Mouse (Mus musculus): ENCODE data around the gene Atl3. TPM values are rescaled to one million over a fixed set of nuclear protein-coding genes. Genes with fewer than 3 reads are reported as not detected.

The Atl3 gene
- polyA plus RNA-seq (2015; fragmentation: Nextera tagmentation; extraction: Ambion mirVana), result 7.2 and 7.7 TPM in 2 replicates

- Histone ChIP-seq H3K4me1 (peaks cover 6% of the 10 kb centered on the region), H3K9ac (peak within 1 kb of the TSS; percentile 95), H3K27me3 (replicated peaks) (no peaks in the 10 kb centered on the region), H3K4me2 (peak within 1 kb of the TSS; percentile 87), H3K9me3 (no peaks in the 10 kb centered on the region), H3K4me3 (peak within 1 kb of the TSS; percentile 84), H3K27ac (replicated peaks) (peak within 1 kb of the TSS; percentile 99), H3K36me3 (no peaks in the 10 kb centered on the region)
- 27% methylated on average over 31 of the region's 31 CpGs for WGBS
- no peak for ATAC-seq (ENCODE audit: extremely low read depth, insufficient number of reproducible peaks, low FRiP score, low TSS enrichment)
These were observed at the start of gene Atl3 for GRCm38 (mm10) chr19:7493352-7494186. Gene Atl3 (plus strand): TSS chr19:7494040.

- 80% methylated on average over 2 of the region's 2 CpGs for WGBS
- Histone ChIP-seq H3K4me1 (peaks cover 9% of the 10 kb centered on the region), H3K27ac (replicated peaks) (no peak overlapping the region), H3K4me2 (no peak overlapping the region), H3K9ac (no peak overlapping the region), H3K36me3 (peaks cover 22% of the 10 kb centered on the region), H3K27me3 (replicated peaks) (no peaks in the 10 kb centered on the region), H3K9me3 (no peaks in the 10 kb centered on the region), H3K4me3 (no peak overlapping the region)
- ATAC-seq (ENCODE audit: extremely low read depth, insufficient number of reproducible peaks, low FRiP score, low TSS enrichment), result no peak
These were observed 48.7 kb upstream of the Atl3 start for GRCm38 (mm10) chr19:7445105-7445504.

- no peaks in the 10 kb centered on the region for H3K27me3 ChIP-seq (replicated peaks)
- H3K9me3 ChIP-seq, result no peaks in the 10 kb centered on the region
- H3K9ac ChIP-seq, result no peak overlapping the region
- H3K4me3 ChIP-seq, result no peak overlapping the region
- 69% methylated on average over 1 of the region's 1 CpGs for WGBS
- H3K4me1 ChIP-seq, result peaks cover 8% of the 10 kb centered on the region
- no peak overlapping the region for H3K4me2 ChIP-seq
- peaks cover 23% of the 10 kb centered on the region for H3K36me3 ChIP-seq
- no peak overlapping the region for H3K27ac ChIP-seq (replicated peaks)
- no peak for ATAC-seq (ENCODE audit: extremely low read depth, insufficient number of reproducible peaks, low FRiP score, low TSS enrichment)
These were observed 48.2 kb upstream of the Atl3 start for GRCm38 (mm10) chr19:7445596-7445995.

GRCm38 (mm10) chr19:7456803-7457202 lies 37.0 kb upstream of the Atl3 start:
- WGBS, result 68% methylated on average over 2 of the region's 2 CpGs

GRCm38 (mm10) chr19:7458901-7459300 lies 34.9 kb upstream of the Atl3 start:
- no peaks in the 10 kb centered on the region for H3K27me3 ChIP-seq (replicated peaks)
- ATAC-seq (ENCODE audit: extremely low read depth, insufficient number of reproducible peaks, low FRiP score, low TSS enrichment), result no peak
- no peak overlapping the region for H3K9ac ChIP-seq
- H3K4me3 ChIP-seq, result no peak overlapping the region
- H3K4me2 ChIP-seq, result no peak overlapping the region
- no peaks in the 10 kb centered on the region for H3K9me3 ChIP-seq
- peaks cover 32% of the 10 kb centered on the region for H3K36me3 ChIP-seq
- no peak overlapping the region for H3K27ac ChIP-seq (replicated peaks)
- H3K4me1 ChIP-seq, result no peaks in the 10 kb centered on the region

More at GRCm38 (mm10) chr19:7456803-7457202, 37.0 kb upstream of the Atl3 start:
- no peaks in the 10 kb centered on the region for H3K27me3 ChIP-seq (replicated peaks)
- 0 out of 2 replicates have a peak, but pooled peaks cover under 1% of the 10 kb centered on the region for H3K4me1 ChIP-seq
- no peak overlapping the region for H3K4me2 ChIP-seq
- no peaks in the 10 kb centered on the region for H3K9me3 ChIP-seq
- H3K36me3 ChIP-seq, result peaks cover 25% of the 10 kb centered on the region
- H3K4me3 ChIP-seq, result no peak overlapping the region
- no peak for ATAC-seq (ENCODE audit: extremely low read depth, insufficient number of reproducible peaks, low FRiP score, low TSS enrichment)
- H3K27ac ChIP-seq (replicated peaks), result no peak overlapping the region
- no peak overlapping the region for H3K9ac ChIP-seq

GRCm38 (mm10) chr19:7459370-7459769 lies 34.5 kb upstream of the Atl3 start:
- Histone ChIP-seq H3K27ac (replicated peaks) (no peak overlapping the region), H3K9me3 (no peaks in the 10 kb centered on the region), H3K9ac (no peak overlapping the region), H3K27me3 (replicated peaks) (no peaks in the 10 kb centered on the region), H3K4me1 (no peaks in the 10 kb centered on the region), H3K4me2 (no peak overlapping the region), H3K36me3 (peaks cover 33% of the 10 kb centered on the region), H3K4me3 (no peak overlapping the region)
- ATAC-seq (ENCODE audit: extremely low read depth, insufficient number of reproducible peaks, low FRiP score, low TSS enrichment), result no peak
- 85% methylated on average over 2 of the region's 2 CpGs for WGBS

- peaks cover 11% of the 10 kb centered on the region for H3K4me1 ChIP-seq
- H3K4me2 ChIP-seq, result no peak overlapping the region
- H3K27me3 ChIP-seq (replicated peaks), result no peaks in the 10 kb centered on the region
- no peak overlapping the region for H3K27ac ChIP-seq (replicated peaks)
- H3K9me3 ChIP-seq, result no peaks in the 10 kb centered on the region
- H3K9ac ChIP-seq, result no peak overlapping the region
- no peak for ATAC-seq (ENCODE audit: extremely low read depth, insufficient number of reproducible peaks, low FRiP score, low TSS enrichment)
- H3K4me3 ChIP-seq, result no peak overlapping the region
- peaks cover 55% of the 10 kb centered on the region for H3K36me3 ChIP-seq
These were observed 25.9 kb upstream of the Atl3 start for GRCm38 (mm10) chr19:7467915-7468314.

GRCm38 (mm10) chr19:7470643-7471042 lies 23.2 kb upstream of the Atl3 start:
- H3K9me3 ChIP-seq, result no peaks in the 10 kb centered on the region
- H3K4me3 ChIP-seq, result no peak overlapping the region
- peaks cover 57% of the 10 kb centered on the region for H3K36me3 ChIP-seq
- H3K9ac ChIP-seq, result no peak overlapping the region
- H3K27me3 ChIP-seq (replicated peaks), result no peaks in the 10 kb centered on the region
- H3K4me1 ChIP-seq, result peaks cover 11% of the 10 kb centered on the region
- 84% methylated on average over 2 of the region's 2 CpGs for WGBS
- no peak for ATAC-seq (ENCODE audit: extremely low read depth, insufficient number of reproducible peaks, low FRiP score, low TSS enrichment)
- H3K4me2 ChIP-seq, result no peak overlapping the region
- H3K27ac ChIP-seq (replicated peaks), result no peak overlapping the region

- no peak overlapping the region for H3K4me2 ChIP-seq
- H3K27ac ChIP-seq (replicated peaks), result no peak overlapping the region
These were observed 14.0 kb upstream of the Atl3 start for GRCm38 (mm10) chr19:7479751-7480248.

GRCm38 (mm10) chr19:7481541-7482265 lies 12.1 kb upstream of the Atl3 start:
- peaks cover 28% of the 10 kb centered on the region for H3K4me1 ChIP-seq
- peak overlapping the region; percentile 98 for H3K9ac ChIP-seq
- peak overlapping the region; percentile 90 for H3K4me2 ChIP-seq
- ATAC-seq (ENCODE audit: extremely low read depth, insufficient number of reproducible peaks, low FRiP score, low TSS enrichment), result no peak
- H3K4me3 ChIP-seq, result peak overlapping the region; percentile 91
- H3K27me3 ChIP-seq (replicated peaks), result no peaks in the 10 kb centered on the region
- H3K9me3 ChIP-seq, result no peaks in the 10 kb centered on the region
- peak overlapping the region; percentile 63 for H3K27ac ChIP-seq (replicated peaks)
- peaks cover 7% of the 10 kb centered on the region; the same call in 1 of the 2 replicates for H3K36me3 ChIP-seq
- WGBS, result 9% methylated on average over 12 of the region's 12 CpGs

More at GRCm38 (mm10) chr19:7479751-7480248, 14.0 kb upstream of the Atl3 start:
- Histone ChIP-seq H3K36me3 (peaks cover 11% of the 10 kb centered on the region), H3K4me1 (peaks cover 28% of the 10 kb centered on the region), H3K27me3 (replicated peaks) (no peaks in the 10 kb centered on the region), H3K9me3 (no peaks in the 10 kb centered on the region), H3K4me3 (no peak overlapping the region), H3K9ac (no peak overlapping the region)
- ATAC-seq (ENCODE audit: extremely low read depth, insufficient number of reproducible peaks, low FRiP score, low TSS enrichment), result no peak
- 92% methylated on average over 3 of the region's 3 CpGs for WGBS

- no peaks in the 10 kb centered on the region for H3K9me3 ChIP-seq
- H3K9ac ChIP-seq, result peak overlapping the region; percentile 98
These were observed 11.6 kb upstream of the Atl3 start for GRCm38 (mm10) chr19:7482266-7482598.

More at GRCm38 (mm10) chr19:7482266-7482598, 11.6 kb upstream of the Atl3 start:
- no peaks in the 10 kb centered on the region for H3K27me3 ChIP-seq (replicated peaks)
- no peak for ATAC-seq (ENCODE audit: extremely low read depth, insufficient number of reproducible peaks, low FRiP score, low TSS enrichment)
- H3K4me3 ChIP-seq, result peak overlapping the region; percentile 91
- H3K27ac ChIP-seq (replicated peaks), result peak overlapping the region; percentile 99
- peaks cover 2% of the 10 kb centered on the region; the same call in 1 of the 2 replicates for H3K36me3 ChIP-seq
- WGBS, result 1% methylated on average over 7 of the region's 7 CpGs
- peak overlapping the region; percentile 90 for H3K4me2 ChIP-seq
- peaks cover 28% of the 10 kb centered on the region for H3K4me1 ChIP-seq

Measured in heart, embryonic 13.5 days (tissue).